Mouse (Mus musculus) lung, postnatal 25 days (tissue): ENCODE measurements at regions not wholly inside any gene's neighbourhood (a gene's known extent, or its start where the extent isn't known, plus 50 kb on each side); places are given as distances from the start of the nearest gene placed in this dataset.

Source experiments
- DNase-seq: peaks from one replicate; pipeline ENCODE4 v3.0.0; 2022; ENCODE audit warnings: low spot score

GRCm38 (mm10) chr9:26383996-26384395, 349.5 kb upstream of the B3gat1 start:
- no peak for DNase-seq

GRCm38 (mm10) chr9:26398635-26399034, 334.9 kb upstream of the B3gat1 start:
- DNase-seq = no peak

DNA sequence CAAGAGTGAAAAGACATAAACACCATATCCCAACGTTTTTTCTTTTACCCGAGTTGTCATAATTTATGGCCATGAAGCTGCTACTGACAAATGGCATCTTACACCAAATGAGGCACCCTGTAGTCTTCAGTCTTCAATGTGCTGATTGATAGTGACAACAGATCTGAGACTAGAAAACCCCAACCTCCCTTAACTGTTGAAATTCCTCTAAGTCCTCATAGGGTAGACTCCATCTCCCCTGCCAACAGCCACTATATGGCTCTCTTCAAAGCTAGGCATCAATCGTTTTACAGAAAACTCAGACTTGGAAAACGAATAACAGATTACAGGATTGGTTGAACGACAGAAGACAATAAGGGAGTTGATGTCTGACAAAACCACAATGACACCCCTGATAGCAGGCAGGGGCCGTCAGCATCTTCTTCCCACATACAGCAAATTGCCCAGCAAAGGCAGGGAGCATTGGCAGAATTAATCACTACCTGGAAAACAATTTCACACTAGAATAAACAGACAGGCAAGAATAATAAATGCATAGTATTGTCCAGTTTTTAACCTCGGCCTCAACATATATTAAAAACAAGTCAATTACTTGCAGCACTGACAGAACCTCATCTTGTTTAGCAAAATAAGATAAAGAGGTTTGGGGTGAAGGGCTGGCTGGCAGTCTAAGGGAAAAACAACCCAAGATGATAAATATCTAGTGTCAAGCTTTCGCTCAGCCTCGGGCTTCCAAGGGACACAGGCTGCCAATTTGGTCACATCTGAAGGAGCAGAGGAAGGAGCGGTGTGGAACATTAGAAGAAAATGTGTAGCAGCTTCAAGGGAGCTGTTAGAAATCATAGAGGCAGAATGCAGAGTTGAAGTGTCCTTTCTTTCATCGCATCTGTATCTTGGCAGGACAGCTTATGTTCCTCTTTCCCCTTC, 310.4 kb upstream of the B3gat1 start:
- no peak for DNase-seq

- no peak for DNase-seq
Measured at GRCm38 (mm10) chr9:26435507-26435906, 298.0 kb upstream of the B3gat1 start.

GRCm38 (mm10) chr9:26437244-26437643, 296.3 kb upstream of the B3gat1 start:
- no peak for DNase-seq

- DNase-seq = no peak
Measured at GRCm38 (mm10) chr9:26453924-26454323, 279.6 kb upstream of the B3gat1 start.

GRCm38 (mm10) chr9:26461081-26461480, 272.4 kb upstream of the B3gat1 start:
- no peak for DNase-seq

DNA sequence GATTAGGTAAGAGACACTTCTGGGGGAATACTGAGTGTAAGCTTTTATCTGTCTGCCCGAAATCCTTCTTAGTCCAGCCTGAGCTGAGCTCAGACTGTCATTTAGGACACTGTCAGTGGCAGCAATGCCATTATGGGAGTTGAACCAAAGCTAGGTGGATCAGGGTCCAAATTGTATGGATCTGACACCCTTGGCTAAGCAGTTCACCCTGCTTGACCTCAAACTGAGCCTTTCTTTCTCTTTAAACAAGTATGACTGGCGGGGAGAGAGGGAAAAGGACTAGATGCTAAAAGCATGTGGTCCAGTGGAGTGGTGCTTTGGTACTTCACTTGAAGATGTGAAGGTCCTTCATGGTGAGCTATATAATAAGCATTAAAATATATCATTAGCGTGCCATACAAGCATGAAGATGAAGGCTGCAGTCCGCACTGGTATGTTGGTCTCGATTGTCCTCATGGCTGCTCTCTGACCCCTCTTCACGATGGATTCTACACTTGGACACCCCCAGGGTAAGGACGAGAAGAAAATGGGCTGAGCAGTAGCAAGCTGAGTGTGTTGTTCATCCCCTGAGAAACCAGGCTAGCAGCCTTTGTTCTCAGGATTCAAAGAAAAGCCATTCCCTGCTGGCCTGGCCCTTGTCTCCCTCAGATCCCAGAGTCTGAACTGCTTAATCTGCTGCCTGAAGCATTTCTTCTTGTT, 262.7 kb upstream of the B3gat1 start:
- DNase-seq = no peak

DNA sequence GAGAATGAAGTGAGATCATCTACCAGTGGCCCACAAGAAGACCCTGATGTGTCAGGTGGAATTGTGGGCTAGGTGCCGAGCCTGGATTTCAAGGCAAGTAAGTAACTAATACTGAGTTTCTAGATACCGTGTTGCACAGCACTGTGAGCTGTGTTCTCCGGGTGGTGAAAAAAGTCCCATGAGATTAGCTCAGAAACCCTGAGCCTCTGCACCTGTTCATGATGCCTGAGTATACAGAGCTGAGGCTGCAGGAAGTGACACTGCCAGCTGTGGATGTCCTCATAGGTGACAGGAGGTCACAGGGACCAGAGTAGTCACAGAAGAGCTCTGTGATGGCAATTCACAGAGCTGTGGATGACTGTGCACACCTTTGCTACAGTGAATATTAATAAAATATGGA, 257.2 kb upstream of the B3gat1 start:
- DNase-seq = no peak

- DNase-seq = no peak
Measured at GRCm38 (mm10) chr9:26480881-26481280, 252.6 kb upstream of the B3gat1 start.

DNA sequence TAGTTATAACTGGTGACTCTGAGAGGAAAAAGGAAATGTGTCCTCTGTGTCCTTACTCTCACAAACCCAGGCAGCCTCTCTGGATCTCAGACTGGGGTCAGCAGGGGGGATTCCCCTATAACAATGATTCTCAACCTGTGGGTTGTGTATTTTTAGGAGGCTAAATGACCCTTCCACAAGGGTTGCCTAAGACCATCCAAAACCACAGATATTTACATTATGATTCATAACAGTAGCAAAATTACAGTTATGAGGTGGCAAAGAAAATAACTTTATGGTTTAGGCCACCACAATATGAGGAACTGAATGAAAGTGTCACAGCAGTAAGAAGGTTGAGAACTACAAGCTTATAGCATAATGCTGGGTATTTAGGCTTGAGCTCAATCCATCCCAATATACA, 251.6 kb upstream of the B3gat1 start:
- DNase-seq = no peak

GRCm38 (mm10) chr9:26493740-26494139, 239.8 kb upstream of the B3gat1 start:
- no peak for DNase-seq

DNA sequence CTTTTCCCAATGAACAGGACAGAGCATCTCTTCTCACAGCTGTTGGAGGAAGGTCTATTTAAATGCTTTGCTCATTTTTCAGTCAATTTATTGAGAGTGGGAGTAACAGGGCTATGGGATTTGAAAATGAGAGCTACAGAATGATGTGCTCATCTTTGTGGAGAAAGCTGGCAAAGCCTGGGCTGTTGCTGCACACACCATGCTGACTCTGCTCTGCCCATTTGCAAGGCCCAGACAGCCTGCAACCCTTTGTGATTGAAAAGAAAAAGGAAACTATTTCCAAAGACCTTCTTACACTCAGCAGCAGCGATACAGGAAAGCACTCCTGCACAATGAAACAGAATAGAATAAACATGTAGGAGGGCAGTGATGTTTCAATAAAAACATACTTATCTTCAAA, 231.5 kb upstream of the B3gat1 start:
- no peak for DNase-seq

DNA sequence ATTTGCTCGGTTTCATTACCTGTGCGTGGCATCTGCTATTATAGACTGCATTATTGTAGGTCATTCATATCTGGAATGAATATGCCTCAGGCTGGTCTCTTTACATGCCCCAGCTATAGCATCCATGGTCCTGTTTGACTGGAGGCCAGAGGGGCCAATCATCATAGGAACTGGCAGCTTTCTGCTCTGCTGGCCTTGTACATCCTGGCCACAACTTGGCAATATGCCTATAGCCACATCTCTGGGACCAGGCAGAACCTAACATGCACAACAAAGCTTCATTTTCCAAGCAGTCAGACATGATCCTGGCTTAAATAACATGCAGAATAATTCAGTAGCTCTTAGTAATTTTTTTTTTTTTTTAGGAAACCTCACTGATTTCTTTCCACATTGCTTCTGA, 227.6 kb upstream of the B3gat1 start:
- no peak for DNase-seq

DNA sequence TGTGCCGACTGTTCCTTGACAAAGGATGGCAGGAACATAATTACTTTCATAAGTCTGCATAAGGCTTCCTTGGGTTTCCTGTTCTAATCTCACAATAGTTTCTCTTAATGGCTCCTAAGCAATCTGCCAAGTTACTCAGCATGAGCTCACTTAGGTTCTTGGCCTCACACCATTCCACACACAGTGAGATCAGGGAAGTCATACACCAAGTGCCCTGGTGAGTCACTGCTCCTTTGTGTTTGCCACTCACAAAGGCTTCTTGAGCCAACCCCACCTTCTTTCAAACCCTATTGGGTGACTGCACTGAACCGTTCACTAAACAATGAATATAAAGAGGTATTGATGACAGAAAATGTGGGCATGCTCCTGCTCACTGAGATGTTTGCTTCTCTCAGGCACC, 214.9 kb upstream of the B3gat1 start:
- peak; percentile 37 for DNase-seq

- peak; percentile 28 for DNase-seq
Measured at GRCm38 (mm10) chr9:26519581-26520501, 213.7 kb upstream of the B3gat1 start.

DNA sequence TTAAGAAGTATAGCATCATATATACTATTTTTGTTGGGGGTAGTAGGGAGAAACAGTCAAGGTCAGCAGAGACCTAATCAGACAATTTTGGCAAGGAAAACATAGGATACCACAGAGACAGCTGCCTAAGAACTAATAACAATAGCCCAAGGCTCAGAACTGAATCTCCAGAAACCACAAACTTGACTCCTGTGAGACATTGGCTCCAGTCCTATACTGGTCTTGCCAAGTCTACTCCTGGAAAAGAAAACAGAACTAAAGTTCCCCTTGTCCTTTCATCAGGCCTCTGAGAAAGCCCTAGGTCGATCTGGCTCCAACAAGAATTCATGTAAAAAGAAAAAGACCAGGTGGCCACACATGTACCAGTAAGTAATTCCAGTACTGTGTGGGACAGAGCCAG, 209.4 kb upstream of the B3gat1 start:
- DNase-seq = peak; percentile 18

GRCm38 (mm10) chr9:26528761-26529160, 204.8 kb upstream of the B3gat1 start:
- no peak for DNase-seq

DNA sequence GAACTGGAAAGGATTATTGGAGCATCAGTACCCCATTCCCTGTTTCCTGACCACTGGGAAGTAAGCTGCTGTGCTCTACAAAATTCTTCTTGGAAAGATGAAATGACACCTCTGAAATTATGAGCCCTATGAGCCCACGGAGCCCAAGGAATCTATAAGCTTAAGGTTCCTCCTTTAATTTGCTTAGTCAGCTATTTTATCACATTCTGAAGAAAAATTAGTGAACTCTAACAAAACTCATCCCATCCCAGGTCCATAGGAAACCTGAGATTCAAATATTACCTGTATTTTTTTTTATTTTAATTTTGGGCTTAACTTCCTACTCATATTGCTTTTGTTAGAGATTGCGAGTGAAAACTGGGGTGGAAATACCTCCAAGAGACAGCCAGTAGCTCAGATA, 194.5 kb upstream of the B3gat1 start:
- DNase-seq = no peak

GRCm38 (mm10) chr9:26548328-26548922, 185.1 kb upstream of the B3gat1 start:
- DNase-seq = no peak

DNA sequence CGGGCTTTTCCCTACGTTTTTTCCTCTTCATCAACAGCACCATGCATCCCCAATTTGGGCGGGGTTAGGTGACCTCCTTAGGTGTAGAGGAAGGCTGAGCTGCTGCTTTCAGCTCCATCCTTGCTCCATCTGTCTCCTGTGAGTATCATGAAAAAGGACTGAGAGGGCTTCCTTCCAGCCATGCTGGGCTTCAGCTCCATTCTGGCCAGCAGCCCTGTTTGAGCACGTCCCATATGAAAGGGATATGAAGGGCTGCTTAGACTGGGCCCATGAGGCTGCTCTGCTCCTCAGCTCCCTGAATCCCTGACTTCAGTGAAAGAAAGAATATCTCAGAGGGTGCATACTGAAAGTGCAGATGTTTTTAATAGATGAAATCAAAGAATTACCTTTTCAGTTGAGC, 184.4 kb upstream of the B3gat1 start:
- DNase-seq = no peak

GRCm38 (mm10) chr9:26549551-26549950, 184.0 kb upstream of the B3gat1 start:
- no peak for DNase-seq
